Mouse (Mus musculus): ENCODE measurements around the gene Ucma.
A peak's percentile ranks its signal among the peaks of the same experiment; 100 is the strongest.

The Ucma gene

DNA sequence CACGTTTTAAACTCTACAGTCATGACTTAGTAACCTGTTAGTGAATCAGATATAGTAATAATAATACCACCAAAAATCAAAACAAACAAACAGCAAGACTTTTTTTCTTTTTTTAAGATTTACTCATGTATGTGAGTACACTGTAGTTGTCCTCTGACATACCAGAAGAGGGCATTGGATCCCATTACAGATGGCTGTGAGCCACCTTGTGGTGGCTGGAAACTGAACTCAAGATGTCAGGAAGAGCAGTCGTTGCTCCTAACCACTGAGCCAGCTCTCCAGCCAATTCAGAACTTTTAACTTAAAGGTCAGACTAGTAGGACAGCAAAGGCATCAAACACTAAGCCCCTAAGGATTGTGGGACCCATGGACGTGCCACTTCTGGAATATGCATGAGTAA is 23.0 kb downstream of the Ucma start:
- no peak for DNase-seq (ENCODE audit: extremely low read depth, insufficient read length, low spot score)

DNA sequence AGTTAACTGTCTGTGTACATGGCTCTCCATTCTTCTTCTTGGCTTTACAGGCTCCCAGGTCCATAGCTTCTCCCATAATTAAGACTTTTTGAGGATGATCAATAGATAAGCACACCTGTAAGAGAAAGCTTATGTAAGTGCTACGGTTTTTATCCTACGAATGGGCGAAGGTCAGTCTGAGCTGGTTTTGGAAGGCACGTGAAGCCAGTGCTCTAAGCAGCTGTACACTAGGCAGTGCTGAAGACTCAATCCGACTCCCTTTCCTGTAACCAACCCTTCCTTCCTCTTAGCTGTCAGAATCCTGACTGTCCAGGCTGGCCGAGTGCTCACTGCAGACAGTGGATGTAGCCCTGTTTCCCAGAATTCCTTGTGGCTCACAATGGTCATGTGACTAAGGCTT is 25.3 kb downstream of the Ucma start:
- DNase-seq (ENCODE audit: extremely low read depth, insufficient read length, low spot score): no peak

DNA sequence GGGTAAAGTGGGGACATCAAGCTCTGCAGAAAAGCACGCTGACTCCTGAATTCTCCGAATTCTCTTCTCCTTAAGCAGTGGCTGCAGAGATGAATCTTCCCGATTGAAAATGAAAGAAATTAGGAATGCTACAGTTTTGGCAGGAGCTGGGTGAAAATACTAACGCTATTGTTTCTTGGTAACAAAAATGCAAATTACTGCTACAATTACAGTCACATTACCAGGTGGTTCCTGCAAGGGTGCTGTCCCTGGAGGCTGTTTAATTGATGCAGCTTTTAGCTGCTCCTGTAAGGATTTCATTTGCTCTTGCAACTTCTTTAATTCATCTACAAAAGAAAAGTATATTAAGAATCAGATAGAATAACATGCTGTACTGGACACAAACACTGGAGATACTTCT is 31.2 kb downstream of the Ucma start:
- DNase-seq (ENCODE audit: extremely low read depth, insufficient read length, low spot score): no peak

DNA sequence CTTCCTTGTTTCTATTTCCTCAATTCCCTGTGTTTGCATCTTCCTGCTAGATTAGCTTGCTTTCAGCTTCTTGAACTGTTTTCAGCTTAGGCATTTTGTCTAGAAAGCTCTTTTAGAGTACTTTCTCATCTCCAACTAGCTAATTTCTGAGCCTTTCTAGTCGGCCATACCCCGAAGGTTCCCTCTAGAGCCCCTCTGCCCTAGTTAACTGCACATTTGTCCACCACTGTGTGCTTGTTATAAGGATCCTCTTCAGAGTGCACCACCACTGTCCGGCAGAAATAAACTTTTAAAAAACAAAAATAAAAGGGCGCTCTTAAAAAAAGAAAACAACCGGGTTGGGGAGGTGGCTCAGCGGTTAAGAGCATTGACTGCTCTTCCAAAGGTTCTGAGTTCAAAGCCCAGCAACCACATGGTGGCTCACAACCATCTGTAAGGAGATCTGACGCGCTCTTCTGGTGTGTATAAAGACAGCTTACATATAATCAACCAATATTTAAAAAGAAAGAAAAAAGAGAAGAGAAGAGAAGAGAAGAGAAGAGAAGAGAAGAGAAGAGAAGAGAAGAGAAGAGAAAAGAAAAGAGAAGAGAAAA is 36.1 kb downstream of the Ucma start:
- peak; percentile 15 for DNase-seq (ENCODE audit: extremely low read depth, insufficient read length, low spot score)

DNA sequence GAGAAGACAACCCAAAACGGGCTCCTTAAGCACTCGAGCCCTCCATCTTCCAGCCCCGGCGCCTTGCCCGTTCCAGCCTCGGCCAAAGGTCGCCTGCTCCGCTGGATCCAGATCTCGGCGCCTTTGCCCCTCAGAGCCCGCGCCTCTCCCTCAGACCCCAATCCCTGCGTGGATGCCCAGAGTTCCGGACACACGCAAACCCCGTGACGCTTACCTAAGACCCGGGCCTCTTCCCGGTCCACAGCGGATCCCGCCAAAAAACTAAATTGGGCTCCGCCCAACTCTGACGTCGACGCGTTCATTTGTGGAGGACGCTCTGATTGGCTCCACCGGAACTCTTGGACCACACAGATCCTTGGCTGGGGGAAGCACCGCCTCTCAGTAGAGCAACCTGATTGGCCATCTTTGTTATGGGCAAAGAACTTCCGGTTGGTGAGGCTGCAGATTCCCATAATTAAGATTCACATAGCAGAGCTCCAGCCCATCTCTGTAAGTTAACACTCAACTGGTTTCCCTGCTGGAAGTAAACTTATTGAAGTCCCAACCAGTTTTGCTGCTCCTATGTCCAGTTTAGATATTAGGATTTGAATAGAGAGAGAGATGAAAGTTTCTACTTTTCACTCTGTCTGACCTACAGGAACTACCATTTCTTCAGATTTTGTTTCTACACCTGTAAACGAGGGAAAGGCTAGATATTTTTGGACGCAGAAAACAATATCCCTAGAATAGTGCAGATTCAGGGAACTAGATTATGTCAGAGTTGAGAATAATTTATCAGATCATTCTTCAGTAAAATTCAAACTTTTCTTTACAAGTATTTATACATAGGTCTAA is 36.8 kb downstream of the Ucma start, which contains the start of gene Mcm10:
Gene Mcm10, minus strand, starts transcription at position 301 of the 834 bp plus-strand sequence.
- DNase-seq (ENCODE audit: extremely low read depth, insufficient read length, low spot score): peak; percentile 92

DNA sequence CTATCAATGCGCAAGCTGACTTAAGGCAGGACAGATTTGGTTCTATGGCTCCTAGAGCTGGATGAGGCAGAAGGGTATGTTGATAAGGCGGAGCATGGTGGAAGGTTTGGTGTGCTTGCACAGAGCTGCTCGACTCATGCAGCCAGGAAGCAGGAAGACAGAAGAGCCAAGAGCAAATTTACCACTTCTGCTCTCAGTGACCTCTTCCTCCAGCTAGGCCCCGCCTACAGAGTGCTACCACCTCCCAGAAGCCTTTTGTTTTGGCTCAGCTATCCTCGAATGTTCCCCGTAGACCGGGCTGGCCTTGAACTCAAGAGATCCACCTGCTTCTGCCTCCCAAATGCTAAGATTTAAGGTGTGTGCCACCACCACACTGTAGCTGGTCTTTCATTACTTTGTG is 38.7 kb downstream of the Ucma start:
- no peak for DNase-seq (ENCODE audit: extremely low read depth, insufficient read length, low spot score)

DNA sequence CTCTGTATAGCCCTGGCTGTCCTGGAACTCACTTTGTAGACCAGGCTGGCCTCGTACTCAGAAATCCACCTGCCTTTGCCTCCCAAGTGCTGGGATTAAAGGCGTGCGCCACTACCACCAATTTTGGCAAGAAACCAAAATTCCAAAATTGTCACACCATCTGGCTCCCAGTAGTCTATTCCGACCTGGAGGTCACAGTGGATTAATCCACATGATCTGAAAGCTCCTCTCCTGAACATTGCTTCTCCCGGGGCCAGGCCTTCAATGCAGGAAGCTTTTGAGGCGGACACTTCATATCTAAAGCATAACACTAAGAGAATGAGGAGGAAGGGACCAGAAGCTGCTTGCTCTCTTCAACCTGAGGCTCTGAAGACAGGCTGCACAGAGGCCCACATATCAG is 39.6 kb downstream of the Ucma start:
- no peak for DNase-seq (ENCODE audit: extremely low read depth, insufficient read length, low spot score)

DNA sequence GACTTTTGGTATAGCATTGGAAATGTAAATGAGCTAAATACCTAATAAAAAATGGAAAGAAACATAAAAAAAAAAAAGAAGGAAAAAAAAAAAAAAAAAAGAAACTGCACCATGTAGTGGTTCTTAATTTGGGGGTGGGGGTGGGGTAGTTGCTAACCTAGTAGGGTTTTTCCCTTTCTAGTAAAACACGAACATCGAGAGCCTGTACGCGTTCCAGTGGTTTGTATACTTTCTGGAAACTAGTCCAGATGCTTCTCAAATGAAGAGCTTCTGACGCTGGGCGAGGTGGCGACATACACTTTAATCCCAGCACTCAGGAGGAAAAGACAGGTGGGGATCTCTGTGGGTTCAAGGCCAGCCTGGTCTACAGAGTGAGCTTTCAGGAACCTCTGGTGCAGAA is 41.0 kb downstream of the Ucma start:
- DNase-seq (ENCODE audit: extremely low read depth, insufficient read length, low spot score): no peak

DNA sequence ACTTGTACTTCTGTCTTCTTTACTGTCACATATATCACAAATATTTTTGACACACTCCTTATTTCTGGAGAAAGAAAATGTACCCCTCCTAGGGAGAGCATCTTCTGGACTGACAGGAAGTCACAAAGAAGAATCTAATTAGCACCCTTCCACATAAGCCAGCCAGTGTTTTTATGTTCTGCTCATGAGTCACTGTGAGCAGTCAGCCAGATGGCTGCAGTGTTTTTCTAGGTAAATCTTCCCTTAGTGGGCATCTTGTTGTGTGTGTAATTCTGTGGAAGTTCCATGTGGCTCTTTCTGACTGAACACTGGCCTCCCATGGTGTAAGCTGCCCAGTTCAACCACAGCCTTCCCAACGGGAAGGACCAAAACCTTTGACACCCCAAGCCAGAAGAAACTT is 43.8 kb downstream of the Ucma start:
- DNase-seq (ENCODE audit: extremely low read depth, insufficient read length, low spot score): no peak

DNA sequence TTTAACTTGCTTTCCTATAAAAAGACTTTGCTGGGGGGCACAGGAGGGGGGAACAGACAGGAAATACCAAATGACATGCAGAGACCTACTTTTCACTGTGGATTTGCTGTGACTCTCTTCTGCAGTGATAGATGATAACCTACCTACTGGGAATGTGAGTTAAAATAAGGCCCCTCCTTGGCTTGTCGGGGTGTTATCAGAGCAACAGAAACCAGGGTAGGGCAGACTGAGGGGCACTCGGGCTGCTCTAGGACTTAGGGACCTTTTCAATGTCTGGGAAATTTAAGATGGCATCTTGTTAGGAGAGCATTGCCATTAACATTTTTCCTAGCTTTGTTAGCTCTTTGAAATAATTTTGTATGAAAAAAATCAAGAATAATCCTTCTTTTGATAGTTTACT is 47.4 kb downstream of the Ucma start:
- no peak for DNase-seq (ENCODE audit: extremely low read depth, insufficient read length, low spot score)

DNA sequence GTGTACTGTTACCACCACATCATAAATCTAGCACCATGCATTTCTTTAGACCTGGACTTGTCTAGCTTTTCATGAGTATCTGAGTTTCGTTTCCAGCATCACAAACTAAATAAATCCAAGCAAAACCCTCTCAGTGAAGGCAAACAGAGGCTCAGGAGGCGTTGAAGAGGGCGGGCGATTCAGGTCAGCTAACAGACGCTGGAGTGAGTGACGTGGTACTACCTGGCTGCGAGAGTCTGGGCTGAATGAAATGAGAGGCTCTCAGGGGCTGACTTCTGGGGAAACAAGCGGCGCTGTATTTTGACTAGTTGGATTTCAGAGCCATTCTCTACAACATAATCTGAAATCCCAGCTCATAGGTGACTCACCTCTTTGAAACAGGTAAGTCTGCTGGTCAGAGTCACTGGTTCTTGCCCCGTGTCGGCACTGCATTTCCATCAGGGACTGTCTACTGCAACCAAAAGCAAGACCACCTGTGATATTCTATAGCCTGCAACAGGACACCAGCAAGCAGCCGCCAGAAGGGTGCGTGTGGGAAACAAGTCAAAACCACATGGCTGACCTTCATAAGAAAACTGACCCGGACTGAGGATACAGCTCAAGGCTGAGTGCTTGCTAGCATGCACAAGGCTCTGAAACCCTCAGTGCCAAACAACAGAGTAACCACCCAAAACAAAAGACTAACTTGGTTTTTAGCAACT is 47.9 kb downstream of the Ucma start:
- no peak for DNase-seq (ENCODE audit: extremely low read depth, insufficient read length, low spot score)

DNA sequence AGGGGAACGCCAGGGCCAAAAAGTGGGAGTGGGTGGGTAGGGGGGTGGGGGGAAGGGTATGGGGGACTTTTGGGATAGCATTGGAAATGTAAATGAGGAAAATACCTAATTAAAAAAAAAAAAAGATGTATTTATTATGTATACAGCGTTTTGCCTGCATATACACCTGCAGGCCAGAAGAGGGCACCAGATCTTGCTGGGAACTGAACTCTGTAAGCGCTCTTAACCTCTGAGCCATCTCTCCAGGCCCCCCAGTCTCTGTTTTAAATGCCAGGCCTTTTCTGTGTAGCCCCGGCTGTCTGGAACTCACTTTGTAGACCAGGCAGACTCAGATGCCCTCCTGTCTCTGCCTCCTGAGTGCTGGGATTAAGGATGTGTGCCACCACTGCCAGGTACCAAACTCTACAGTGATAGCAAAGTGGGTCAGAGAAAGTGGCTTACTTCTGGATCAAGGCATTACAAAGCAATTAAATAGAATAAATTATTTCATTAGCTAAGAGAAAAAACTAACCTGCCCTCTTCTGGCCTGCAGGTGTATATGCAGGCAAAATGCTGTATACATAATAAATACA is 49.3 kb downstream of the Ucma start:
- DNase-seq (ENCODE audit: extremely low read depth, insufficient read length, low spot score): no peak

DNA sequence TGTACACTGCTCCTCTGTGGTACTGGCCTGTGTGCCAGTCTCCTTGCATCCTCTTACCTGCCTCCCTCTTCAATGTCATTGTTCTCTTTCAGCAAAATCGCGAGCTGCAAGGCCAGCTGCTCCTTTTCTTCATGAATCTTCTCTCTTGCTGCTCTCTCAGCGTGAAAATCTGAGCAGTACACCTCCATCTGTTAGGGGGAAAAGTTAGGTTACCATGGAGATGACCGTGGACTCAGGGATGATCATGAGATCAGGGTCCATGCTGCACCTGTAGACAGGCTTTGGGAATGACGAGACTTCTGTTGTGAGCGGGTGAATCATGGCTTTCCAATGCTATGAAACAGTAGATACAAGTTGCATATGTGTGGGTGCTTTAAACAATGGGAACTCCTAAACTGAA is 51.1 kb downstream of the Ucma start:
- DNase-seq (ENCODE audit: extremely low read depth, insufficient read length, low spot score): no peak

DNA sequence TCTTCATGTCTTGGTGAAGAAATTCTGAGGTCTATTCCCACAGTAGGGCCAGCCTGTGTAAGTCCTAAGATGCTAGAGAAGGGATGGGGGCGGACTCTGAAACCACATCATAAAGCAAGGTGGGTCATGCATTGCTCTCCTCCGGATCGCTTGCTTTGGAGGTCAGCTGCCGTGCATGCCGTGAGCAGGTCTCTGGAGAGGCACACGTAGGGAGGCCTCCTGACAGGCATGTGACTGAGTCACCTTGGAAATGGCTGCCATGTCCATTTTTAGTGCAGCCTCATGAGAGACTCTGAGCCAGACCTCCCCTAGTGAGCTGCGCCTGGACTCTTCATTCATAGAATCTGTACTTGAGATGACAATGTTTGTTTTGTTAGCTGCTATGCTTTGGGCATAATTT is 52.1 kb downstream of the Ucma start:
- DNase-seq (ENCODE audit: extremely low read depth, insufficient read length, low spot score): no peak

DNA sequence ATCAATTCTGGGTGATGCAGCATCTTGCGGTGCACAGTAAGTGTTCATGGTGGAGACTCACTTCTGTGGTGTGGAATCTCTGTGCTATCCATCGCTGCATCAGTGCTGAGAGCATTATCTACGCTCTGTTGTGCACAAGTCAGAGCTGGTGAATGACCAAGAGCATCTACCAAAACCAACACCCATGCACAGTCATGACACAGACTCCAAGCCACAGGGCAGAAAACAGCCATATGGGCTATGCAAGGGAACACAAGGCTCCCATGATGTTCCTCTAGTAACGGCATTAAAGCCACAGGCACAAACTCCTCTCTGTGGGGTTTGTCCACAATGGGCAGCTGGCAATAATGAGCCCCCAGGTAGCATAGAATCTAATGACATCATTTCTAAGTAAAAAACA is 53.9 kb downstream of the Ucma start:
- DNase-seq (ENCODE audit: extremely low read depth, insufficient read length, low spot score): no peak

DNA sequence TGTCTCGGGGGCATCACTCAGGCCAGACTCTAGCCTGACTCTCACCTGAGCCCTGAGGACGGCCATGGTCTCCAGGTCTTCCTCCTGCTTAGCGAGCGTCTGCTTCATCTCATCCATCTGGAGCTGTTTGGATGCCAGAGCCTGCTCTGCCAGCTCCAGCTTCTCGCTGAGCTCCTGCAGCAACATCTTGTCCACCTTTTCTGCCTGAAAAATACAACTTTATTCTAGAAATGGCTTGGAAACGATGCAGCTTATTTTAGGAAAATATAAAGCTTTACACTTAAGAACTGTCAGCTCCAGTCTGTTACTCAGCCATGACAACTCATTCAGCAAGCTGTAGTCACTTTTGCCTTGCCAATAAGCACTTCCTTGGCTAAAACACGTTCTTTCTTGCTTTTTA is 55.3 kb downstream of the Ucma start:
- no peak for DNase-seq (ENCODE audit: extremely low read depth, insufficient read length, low spot score)

DNA sequence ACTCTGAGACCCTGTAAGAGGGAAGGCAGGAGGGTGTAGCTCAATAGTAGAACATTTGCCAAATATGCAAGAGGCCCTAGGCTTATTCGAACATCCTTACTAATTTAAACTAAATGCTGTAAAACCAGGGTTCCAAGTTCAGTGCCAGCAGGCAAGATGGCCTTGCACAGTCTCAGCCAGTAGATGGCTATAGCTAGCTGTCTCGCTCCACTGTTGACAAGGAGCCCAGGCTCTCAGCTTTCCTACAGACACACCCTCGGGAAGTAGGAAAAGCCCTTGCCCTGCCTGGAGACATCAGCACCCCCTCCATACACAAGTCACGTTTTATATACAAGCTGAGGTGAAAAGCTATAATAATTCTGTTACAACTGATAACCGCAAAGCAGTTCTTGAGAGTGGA is 56.7 kb downstream of the Ucma start:
- DNase-seq (ENCODE audit: extremely low read depth, insufficient read length, low spot score): no peak

DNA sequence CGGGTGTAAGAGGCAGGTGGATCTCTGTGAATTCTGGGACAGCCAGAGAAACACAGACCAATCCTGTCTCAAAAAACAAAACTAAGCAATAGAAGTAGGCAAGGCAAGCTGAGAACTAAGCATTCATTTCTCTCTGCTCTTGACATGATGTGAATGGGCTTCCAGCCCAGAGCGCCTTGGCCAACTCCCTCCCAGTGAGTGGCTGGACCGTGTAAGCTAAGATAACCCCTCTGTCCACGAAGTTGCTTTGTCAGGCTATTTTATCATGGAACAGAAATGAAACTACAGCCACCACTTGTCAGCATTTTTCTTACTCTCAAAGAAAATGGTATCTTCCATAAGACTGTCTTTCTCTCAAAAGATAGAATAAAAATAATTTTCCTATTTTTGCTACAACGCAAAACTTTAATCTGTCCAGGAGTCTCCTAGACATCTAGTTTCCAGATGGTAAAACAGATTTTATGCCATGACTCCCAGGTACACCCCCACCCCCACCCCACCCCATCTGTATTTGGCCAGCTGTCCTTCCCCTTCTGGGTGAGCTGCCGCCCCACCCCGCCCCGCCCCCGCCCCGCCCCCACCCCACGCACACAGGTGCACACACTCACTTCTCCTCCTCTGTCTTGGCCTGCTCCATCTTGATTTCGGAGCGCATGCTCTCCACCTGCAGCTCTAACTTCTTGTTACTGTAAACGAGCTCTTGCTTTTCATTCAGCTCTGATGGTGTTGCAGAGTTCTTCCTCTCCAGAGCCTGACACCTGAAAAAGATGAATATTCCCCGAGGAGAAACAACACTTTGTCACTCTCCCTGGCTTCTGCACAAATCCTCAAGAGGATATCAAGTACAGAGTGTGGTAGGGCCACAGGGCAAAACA is 57.9 kb downstream of the Ucma start:
- no peak for DNase-seq (ENCODE audit: extremely low read depth, insufficient read length, low spot score)

DNA sequence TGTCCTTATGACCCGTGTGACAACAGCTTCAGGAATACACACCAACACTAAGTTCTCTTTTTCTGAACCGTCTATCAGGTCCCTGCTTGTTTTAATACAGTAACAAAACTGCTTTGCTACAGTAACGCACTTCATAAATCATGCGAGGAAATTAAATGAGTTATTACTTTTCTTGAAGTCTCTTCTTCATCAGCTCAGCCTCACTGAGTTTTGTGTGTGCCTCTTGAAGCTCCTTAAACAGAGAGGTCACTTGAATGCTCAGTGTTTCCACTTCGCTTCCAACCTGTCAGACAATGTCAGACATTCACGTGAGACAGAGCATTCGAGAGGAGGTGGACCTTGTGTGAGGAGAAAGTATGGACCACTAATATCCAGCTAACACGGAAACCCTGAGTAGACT is 58.9 kb downstream of the Ucma start:
- no peak for DNase-seq (ENCODE audit: extremely low read depth, insufficient read length, low spot score)

DNA sequence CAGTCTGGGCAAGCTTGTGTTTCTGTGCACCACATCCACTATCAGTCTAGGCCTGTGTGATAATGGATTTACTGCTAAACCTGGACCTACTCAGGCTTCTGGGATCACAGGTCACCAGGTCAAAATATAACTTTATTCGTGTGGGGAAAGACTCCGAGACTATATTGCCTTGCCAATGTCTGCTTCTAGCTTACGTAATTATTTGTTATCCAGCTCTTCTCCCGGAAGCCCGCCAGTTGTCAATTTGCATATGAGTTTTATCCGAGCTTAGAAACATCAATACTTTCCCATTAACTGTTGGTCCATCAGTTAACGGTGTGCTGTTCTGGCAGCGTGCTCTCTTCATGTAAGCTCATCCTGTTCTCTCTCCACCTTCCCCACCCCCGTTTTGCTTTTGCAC is 59.3 kb downstream of the Ucma start:
- no peak for DNase-seq (ENCODE audit: extremely low read depth, insufficient read length, low spot score)

Data from 3134 (cell line).